Mouse (Mus musculus): ENCODE measurements around the gene Gm43518.

The Gm43518 gene

GRCm38 (mm10) chr5:123927118-123927517 is at the start of gene Gm43518:
Gm43518 (plus strand) TSS chr5:123927418.
- DNase-seq (ENCODE audit: low read depth, low spot score), result no peak

GRCm38 (mm10) chr5:123878056-123878455 is 49.2 kb upstream of the Gm43518 start:
- DNase-seq (ENCODE audit: low read depth, low spot score), result no peak

- no peak for DNase-seq (ENCODE audit: low read depth, low spot score)
Observed at GRCm38 (mm10) chr5:123879928-123880327, 47.3 kb upstream of the Gm43518 start, which contains the start of gene Hcar1. Hcar1 (minus strand) TSS chr5:123880020.

- no peak for DNase-seq (ENCODE audit: low read depth, low spot score)
Observed at GRCm38 (mm10) chr5:123880778-123881177, 46.4 kb upstream of the Gm43518 start.

- no peak for DNase-seq (ENCODE audit: low read depth, low spot score)
Observed at GRCm38 (mm10) chr5:123883891-123884290, 43.3 kb upstream of the Gm43518 start.

- DNase-seq (ENCODE audit: low read depth, low spot score), result no peak
Observed at GRCm38 (mm10) chr5:123884332-123884731, 42.9 kb upstream of the Gm43518 start.

- DNase-seq (ENCODE audit: low read depth, low spot score), result no peak
Observed at GRCm38 (mm10) chr5:123886365-123886764, 40.9 kb upstream of the Gm43518 start.

GRCm38 (mm10) chr5:123890312-123890711 is 36.9 kb upstream of the Gm43518 start:
- no peak for DNase-seq (ENCODE audit: low read depth, low spot score)

- no peak for DNase-seq (ENCODE audit: low read depth, low spot score)
Observed at GRCm38 (mm10) chr5:123890987-123891386, 36.2 kb upstream of the Gm43518 start.

GRCm38 (mm10) chr5:123891669-123892068 is 35.5 kb upstream of the Gm43518 start:
- peak; percentile 70 for DNase-seq (ENCODE audit: low read depth, low spot score)

GRCm38 (mm10) chr5:123893520-123893919 is 33.7 kb upstream of the Gm43518 start:
- DNase-seq (ENCODE audit: low read depth, low spot score), result no peak

- no peak for DNase-seq (ENCODE audit: low read depth, low spot score)
Observed at GRCm38 (mm10) chr5:123896395-123896794, 30.8 kb upstream of the Gm43518 start.

GRCm38 (mm10) chr5:123897352-123897751 is 29.9 kb upstream of the Gm43518 start:
- DNase-seq (ENCODE audit: low read depth, low spot score), result no peak

GRCm38 (mm10) chr5:123904059-123904672 is 23.1 kb upstream of the Gm43518 start:
- peak; percentile 35 for DNase-seq (ENCODE audit: low read depth, low spot score)

GRCm38 (mm10) chr5:123906146-123906975 is 20.9 kb upstream of the Gm43518 start:
- no peak for DNase-seq (ENCODE audit: low read depth, low spot score)

- DNase-seq (ENCODE audit: low read depth, low spot score), result peak; percentile 99
Observed at GRCm38 (mm10) chr5:123906976-123907630, 20.1 kb upstream of the Gm43518 start, which contains the start of gene Denr. Denr (plus strand) TSS chr5:123907175.

GRCm38 (mm10) chr5:123907631-123907977 is 19.6 kb upstream of the Gm43518 start:
- DNase-seq (ENCODE audit: low read depth, low spot score), result no peak

- DNase-seq (ENCODE audit: low read depth, low spot score), result no peak
Observed at GRCm38 (mm10) chr5:123914852-123915251, 12.4 kb upstream of the Gm43518 start.

- DNase-seq (ENCODE audit: low read depth, low spot score), result peak; percentile 64
Observed at GRCm38 (mm10) chr5:123922112-123922511, 5.1 kb upstream of the Gm43518 start.

GRCm38 (mm10) chr5:123930508-123930989 is 3.3 kb downstream of the Gm43518 start, which contains the start of gene Ccdc62:
Ccdc62 (plus strand) TSS chr5:123930679.
- DNase-seq (ENCODE audit: low read depth, low spot score), result peak; percentile 98

- DNase-seq (ENCODE audit: low read depth, low spot score), result peak; percentile 26
Observed at GRCm38 (mm10) chr5:123931131-123931530, 3.9 kb downstream of the Gm43518 start.

GRCm38 (mm10) chr5:123932927-123933326 is 5.7 kb downstream of the Gm43518 start:
- DNase-seq (ENCODE audit: low read depth, low spot score), result no peak

Data from A20 (cell line).